Mouse (Mus musculus): ENCODE measurements around the gene Phlda1.
"Not testable (repeated sequence)": the region's sequence is repeated elsewhere in the genome, so short reads cannot be mapped to it uniquely, and the experiment has no call there.

DNA sequence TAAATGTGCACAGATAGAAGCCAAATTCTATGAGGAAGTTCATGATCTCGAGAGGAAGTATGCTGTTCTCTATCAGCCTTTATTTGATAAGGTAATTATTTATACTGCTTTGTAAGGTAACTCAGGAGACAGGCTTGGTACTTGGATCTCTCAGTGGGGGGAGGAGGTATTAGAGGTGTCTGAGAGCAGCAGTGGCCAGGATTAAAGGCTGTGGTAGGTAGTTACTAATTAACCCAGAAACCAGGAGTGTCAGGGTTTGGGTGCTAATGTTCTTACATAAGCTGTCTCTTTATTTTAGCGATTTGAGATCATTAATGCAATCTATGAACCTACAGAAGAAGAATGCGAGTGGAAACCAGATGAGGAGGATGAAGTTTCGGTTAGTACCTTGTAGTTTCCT lies 16.0 kb upstream of the Phlda1 start:
- not testable (repeated sequence) for TF ChIP-seq GATA1 (IDR thresholded peaks at IDR 0.05; ENCODE audit: borderline replicate concordance, low read length); FLI1 (IDR thresholded peaks at IDR 0.05; ENCODE audit: low read length)
